Mouse (Mus musculus) thymus, postnatal 10 days (tissue): ENCODE measurements around the gene Rgs2.

ENCODE experiments used
- DNase-seq, 2 experiments: peaks; one replicate each; pipeline ENCODE4 v3.0.0; 2021; ENCODE audit warnings: low spot score in 2 of 2

Rgs2 gene

DNA sequence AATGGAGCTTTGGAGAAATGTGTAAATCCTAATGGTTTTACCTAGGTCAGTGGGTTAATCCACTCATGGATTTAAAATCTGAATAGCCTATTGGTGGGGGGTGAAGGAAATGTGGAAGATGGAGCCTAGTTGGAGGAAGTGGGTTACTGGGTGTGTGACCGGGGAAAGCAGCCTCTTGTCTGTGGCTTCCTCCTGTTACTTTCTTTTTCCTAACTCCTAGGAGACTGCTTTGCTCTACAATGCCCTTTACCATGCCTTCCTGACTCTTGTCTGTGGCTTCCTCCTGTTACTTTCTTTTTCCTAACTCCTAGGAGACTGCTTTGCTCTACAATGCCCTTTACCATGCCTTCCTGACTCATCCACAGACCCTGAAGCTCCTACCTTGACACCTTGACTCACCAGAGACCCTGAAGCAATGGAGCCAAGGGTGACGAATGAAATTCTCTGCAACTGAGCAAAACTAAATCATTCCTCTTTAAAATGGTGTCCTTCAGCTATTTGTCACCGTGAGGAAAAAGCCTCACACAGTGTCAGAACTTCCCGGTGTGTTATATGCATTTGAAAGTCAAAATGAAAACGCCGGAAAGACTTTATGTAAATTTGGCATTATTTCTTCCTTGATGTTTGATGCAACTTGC, 18.9 kb downstream of the Rgs2 start:
- DNase-seq: no peak

DNA sequence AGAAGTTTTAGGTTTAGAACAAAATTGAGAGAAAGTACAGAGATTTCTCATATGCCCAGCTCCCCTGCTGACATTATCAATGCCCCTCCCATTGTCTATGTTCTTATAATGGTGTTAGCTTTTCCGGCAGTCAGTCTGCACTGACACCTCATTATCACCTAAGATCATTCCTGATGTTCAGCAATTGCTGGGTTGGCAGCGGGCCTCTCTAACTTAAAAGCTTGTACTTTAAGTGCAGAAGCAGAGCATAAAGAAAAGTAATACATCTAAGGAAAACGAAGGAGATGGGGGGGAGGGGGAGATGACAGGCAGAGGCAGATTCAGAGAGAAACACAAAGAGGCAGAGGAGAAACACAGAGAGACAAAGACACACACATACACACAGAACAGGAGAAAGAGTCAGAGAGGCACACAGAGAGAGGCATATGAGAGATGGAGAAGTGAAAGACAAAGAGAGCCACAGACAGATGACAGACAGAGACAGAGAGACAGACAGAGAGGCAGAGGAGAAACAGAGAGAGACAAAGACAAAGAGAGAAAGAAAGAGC, 21.1 kb downstream of the Rgs2 start:
- no peak for DNase-seq

DNA sequence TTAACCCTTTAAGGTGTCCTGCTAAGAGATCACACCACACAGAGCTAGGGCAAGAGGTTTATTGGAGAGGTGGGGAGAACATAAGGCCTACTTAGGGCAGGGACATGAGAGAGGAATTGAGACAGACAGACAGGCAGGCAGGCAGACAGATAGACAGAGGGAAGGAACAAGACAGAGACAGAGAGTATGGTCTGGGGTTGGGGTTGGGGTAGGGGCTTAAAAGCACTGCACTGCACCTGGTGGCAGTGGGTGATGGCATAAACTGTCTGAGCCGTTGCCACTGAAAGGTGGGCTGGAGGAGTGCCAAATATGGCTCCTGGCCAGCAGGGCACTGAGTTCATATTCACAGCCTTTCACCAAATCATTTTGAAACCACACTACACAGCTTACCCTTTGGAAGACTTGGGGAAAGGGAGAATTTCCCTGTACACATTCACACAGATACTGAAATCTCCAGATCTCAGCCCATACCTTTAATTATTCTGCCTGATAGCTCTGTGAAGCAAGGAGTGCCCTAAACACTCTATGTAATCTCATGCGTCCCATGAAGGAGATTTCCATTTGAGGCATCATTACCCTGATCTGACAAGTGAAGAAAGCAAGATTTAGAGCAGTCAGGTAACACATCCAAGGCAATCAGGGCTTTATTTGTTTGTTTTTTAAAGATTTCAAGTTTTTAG, 21.7 kb downstream of the Rgs2 start:
- no peak for DNase-seq

DNA sequence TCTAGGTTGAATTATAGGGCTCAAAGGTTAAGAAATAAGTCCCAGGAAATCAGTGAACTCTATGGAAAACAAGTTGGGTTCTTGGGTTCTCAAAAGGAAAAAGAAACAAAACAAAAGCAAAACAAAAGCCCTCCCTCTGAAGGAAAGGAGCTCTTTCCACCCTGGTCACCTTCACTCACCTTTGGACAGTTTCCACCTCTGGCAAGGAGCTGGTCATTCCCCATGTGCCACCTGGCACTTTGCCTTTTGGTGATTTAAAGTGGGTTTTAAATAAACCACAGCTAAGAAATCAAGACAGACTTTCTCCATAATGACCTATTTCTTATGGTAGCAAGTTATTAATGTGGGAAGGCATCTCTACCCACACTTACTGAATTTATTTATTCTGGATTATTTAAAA, 23.1 kb downstream of the Rgs2 start:
- no peak for DNase-seq

DNA sequence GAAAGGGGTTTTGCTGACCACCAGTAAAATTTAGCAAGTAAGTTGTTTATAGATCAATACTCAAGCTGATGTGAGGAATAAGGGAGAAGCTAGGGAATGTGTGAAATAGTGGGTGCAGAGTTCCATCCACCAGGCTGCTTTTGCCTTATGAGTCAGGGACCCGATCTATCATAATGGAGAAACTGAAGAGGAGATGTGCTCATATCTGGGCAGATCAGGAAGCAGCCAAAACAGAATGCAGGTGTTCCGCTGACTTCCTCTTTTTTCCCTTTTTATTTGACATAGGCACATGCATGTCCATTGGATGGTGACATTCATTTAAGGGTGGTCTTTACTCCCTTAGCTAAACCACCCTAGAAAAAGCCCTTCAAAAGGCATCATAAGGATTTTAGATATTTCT, 29.3 kb downstream of the Rgs2 start:
- DNase-seq: no peak

DNA sequence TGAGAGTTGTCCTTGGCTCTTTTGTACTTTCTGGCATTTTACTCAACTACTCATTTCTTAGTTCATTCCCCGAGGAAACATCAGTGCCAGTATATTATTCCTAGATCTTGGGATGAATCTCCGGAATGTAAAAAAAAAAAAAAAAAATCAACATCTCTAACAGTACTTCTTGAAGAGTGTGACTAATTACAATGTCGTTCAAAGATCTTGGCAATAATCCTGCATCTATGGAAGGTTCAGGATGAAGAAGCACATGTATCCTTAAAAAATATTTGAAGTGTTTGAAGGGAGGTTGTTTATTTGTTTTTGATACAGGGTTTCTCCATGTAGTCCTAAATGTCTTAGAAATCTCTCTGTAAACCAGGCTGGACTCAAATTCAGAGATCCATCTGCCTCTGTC, 41.7 kb downstream of the Rgs2 start:
- no peak for DNase-seq

DNA sequence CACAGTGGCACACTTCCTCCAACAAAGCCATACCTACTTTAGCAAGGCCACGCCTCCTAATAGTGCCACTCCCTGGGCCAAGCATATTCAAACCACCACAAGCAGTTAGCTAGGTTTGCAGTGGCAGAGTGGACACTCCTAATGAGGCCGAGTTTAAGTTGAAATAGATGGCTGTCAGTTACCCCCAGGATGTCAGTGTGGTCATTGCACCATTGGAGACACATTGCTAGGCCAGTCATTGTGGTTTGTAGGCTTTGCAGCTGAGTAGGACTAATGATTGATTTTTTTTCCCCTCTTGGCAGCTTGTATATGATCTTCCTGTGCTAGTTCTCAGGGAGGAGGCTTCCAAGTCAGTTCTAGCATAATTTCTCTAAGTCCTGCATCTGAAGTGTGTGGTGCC, 43.6 kb downstream of the Rgs2 start:
- no peak for DNase-seq

DNA sequence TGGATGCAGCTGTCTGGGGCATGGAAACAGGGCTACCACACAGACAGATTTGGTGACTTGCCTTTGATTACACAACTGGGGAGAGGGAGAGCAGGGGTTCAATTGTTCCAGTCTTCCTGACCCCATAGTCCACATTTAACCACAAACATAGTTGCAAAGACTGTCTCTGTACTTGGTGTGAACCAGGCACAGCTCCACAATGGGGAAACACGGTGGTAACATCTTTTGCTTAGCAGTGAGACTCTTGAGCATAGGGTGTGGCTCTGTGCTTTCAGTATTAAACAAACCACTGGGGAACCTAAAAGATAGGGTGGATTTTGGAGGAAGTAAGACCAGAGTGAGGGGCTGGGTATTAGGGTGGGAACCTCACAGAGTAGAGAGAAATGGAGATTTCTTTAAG, 47.9 kb downstream of the Rgs2 start:
- DNase-seq: no peak

DNA sequence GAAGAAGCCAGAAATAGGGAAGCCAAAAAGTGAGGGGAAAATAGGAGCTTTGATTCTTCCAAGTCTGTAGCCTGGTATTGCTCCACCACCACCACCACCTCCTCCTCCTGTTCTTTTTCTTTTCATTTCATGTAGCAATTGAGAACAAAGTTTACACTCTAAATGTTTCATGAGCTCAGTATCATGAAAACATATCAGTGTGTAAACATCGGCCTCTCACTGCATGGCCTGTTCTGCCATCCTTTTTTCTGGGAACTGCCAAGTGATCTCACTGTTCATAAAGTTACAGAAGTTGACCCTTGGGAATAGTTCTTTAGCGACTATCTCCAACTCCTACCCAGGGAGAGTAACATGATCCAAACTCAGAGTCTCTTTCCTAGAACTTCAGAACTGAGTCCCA, 51.1 kb downstream of the Rgs2 start:
- DNase-seq: no peak
